Mouse (Mus musculus) hindbrain, embryonic 14.5 days (tissue): Measurements from ENCODE around the gene Greb1. TPM values are rescaled to one million over a fixed set of nuclear protein-coding genes. Genes with fewer than 3 reads are reported as not detected.
A peak's percentile ranks its signal among the peaks of the same experiment; 100 is the strongest.

Source experiments
- ATAC-seq: fragments of 200-750 bp; cut with Nextera tagmentation; 2 replicates; pipeline ENCODE4 v1.8.0; 2017; ENCODE audit warnings: moderate number of reproducible peaks, mild to moderate bottlenecking, moderate TSS enrichment, moderate library complexity; ENCODE audit not compliant: low FRiP score
- DNase-seq: peaks from one replicate; pipeline ENCODE4 v3.0.0-alpha.2; 2015; ENCODE audit warnings: low spot score
- H3K27ac ChIP-seq: fragments of 300-500 bp; sonication (generic); 2 replicates; pipeline ENCODE4 v1.5.1; 2014; ENCODE audit warnings: mild to moderate bottlenecking, moderate library complexity
- H3K27me3 ChIP-seq: fragments of 300-500 bp; sonication (generic); 2 replicates; pipeline ENCODE4 v1.6.1; 2014; ENCODE audit warnings: mild to moderate bottlenecking, low read length, mixed read lengths; ENCODE audit not compliant: control insufficient read depth, insufficient read depth
- H3K36me3 ChIP-seq: fragments of 300-500 bp; sonication (generic); replicated peaks from 2 replicates; pipeline ENCODE4 v1.6.1; 2014; ENCODE audit not compliant: control insufficient read depth, insufficient read depth
- H3K4me1 ChIP-seq: fragments of 300-500 bp; sonication (generic); replicated peaks from 2 replicates; pipeline ENCODE4 v1.6.1; 2014; ENCODE audit warnings: antibody characterized with exemption, low read length, mixed read lengths; ENCODE audit not compliant: control insufficient read depth, insufficient read depth
- H3K4me2 ChIP-seq: fragments of 300-500 bp; sonication (generic); replicated peaks from 2 replicates; pipeline ENCODE4 v1.6.1; 2014; ENCODE audit warnings: mild to moderate bottlenecking, moderate library complexity
- H3K4me3 ChIP-seq: fragments of 300-500 bp; sonication (generic); replicated peaks from 2 replicates; pipeline ENCODE4 v1.5.1; 2014; ENCODE audit warnings: mild to moderate bottlenecking, low read length
- H3K9ac ChIP-seq: fragments of 300-500 bp; sonication (generic); 2 replicates; pipeline ENCODE4 v1.6.1; 2014
- H3K9me3 ChIP-seq: fragments of 300-500 bp; sonication (generic); 2 replicates; pipeline ENCODE4 v1.6.1; 2016; ENCODE audit warnings: low read length; ENCODE audit not compliant: control insufficient read depth
- WGBS: fragments of 180-500 bp; shearing (Covaris S2); extraction: QIAGEN DNeasy Blood & Tissue Kit; methylation state at CpG from one replicate; pipeline ENCODE4 v1.1.7; 2014; 5-methylcytosine and 5-hydroxymethylcytosine counted together
- polyA plus RNA-seq: library from polyadenylated mRNA; unstranded; fragments of >200 nt; fragmentation: Nextera tagmentation; extraction: Ambion mirVana; gene quantifications from 2 replicates; pipeline ENCODE4 v1.2.1, GENCODE M21; 2014

Greb1 gene
- polyA plus RNA-seq, 1 experiment from 2014 or later: 0.88 TPM

- Histone ChIP-seq H3K4me1 (no peaks in the 10 kb centered on the region), H3K27ac (no peak overlapping the region), H3K9ac (no peak overlapping the region), H3K4me2 (no peak overlapping the region), H3K9me3 (no peaks in the 10 kb centered on the region), H3K4me3 (no peak overlapping the region), H3K27me3 (no peaks in the 10 kb centered on the region), H3K36me3 (no peaks in the 10 kb centered on the region)
- no peak for DNase-seq
- 79% methylated on average over 5 of the region's 5 CpGs for WGBS
- no peak for ATAC-seq
These were observed 105.9 kb downstream of the Greb1 start for GRCm38 (mm10) chr12:16694783-16695182.

- no peak overlapping the region for H3K4me3 ChIP-seq
- H3K9ac ChIP-seq: no peak overlapping the region
- no peaks in the 10 kb centered on the region for H3K4me1 ChIP-seq
- no peak overlapping the region for H3K27ac ChIP-seq
- ATAC-seq (no peak), DNase-seq (no peak)
- 92% methylated on average over 9 of the region's 9 CpGs for WGBS
- H3K36me3 ChIP-seq: 0 out of 2 replicates have a peak, but pooled peaks cover 3% of the 10 kb centered on the region
- no peaks in the 10 kb centered on the region for H3K9me3 ChIP-seq
- no peak overlapping the region for H3K4me2 ChIP-seq
- H3K27me3 ChIP-seq: no peaks in the 10 kb centered on the region
These were observed 110.1 kb downstream of the Greb1 start for GRCm38 (mm10) chr12:16690631-16691030.

- H3K4me3 ChIP-seq: no peak overlapping the region
- no peak overlapping the region for H3K27ac ChIP-seq
- no peak overlapping the region for H3K4me2 ChIP-seq
- H3K9ac ChIP-seq: no peak overlapping the region
- H3K9me3 ChIP-seq: no peaks in the 10 kb centered on the region
- no peaks in the 10 kb centered on the region for H3K36me3 ChIP-seq
- DNase-seq: no peak
- no peak for ATAC-seq
- WGBS: 95% methylated on average over 10 of the region's 10 CpGs
- H3K27me3 ChIP-seq: no peaks in the 10 kb centered on the region
- no peaks in the 10 kb centered on the region for H3K4me1 ChIP-seq
These were observed 128.4 kb downstream of the Greb1 start for GRCm38 (mm10) chr12:16672246-16672645.

GRCm38 (mm10) chr12:16669176-16669575, 131.5 kb downstream of the Greb1 start:
- Histone ChIP-seq H3K36me3 (no peaks in the 10 kb centered on the region), H3K9ac (no peak overlapping the region), H3K4me1 (no peaks in the 10 kb centered on the region), H3K27me3 (no peaks in the 10 kb centered on the region), H3K4me3 (no peak overlapping the region), H3K27ac (no peak overlapping the region), H3K4me2 (no peak overlapping the region), H3K9me3 (no peaks in the 10 kb centered on the region)
- ATAC-seq (no peak; the same call in 1 of the 2 replicates), DNase-seq (no peak)
- 62% methylated on average over 3 of the region's 3 CpGs for WGBS

- Histone ChIP-seq H3K4me3 (no peak overlapping the region), H3K4me2 (no peak overlapping the region), H3K36me3 (no peaks in the 10 kb centered on the region), H3K9me3 (no peaks in the 10 kb centered on the region), H3K27ac (no peak overlapping the region), H3K4me1 (no peaks in the 10 kb centered on the region), H3K27me3 (no peaks in the 10 kb centered on the region), H3K9ac (no peak overlapping the region)
- DNase-seq (no peak), ATAC-seq (peak; percentile 32; the same call in 1 of the 2 replicates)
- 10% methylated on average over 2 of the region's 2 CpGs for WGBS
These were observed 135.7 kb downstream of the Greb1 start for GRCm38 (mm10) chr12:16665022-16665421.

GRCm38 (mm10) chr12:16662955-16663585, 137.6 kb downstream of the Greb1 start:
- Histone ChIP-seq H3K4me2 (no peak overlapping the region), H3K27me3 (no peaks in the 10 kb centered on the region), H3K4me1 (no peaks in the 10 kb centered on the region), H3K4me3 (no peak overlapping the region), H3K27ac (no peak overlapping the region), H3K9ac (no peak overlapping the region), H3K36me3 (no peaks in the 10 kb centered on the region), H3K9me3 (no peaks in the 10 kb centered on the region)
- peak; percentile 10; the same call in 1 of the 2 replicates for ATAC-seq
- no peak for DNase-seq
- 69% methylated on average over 6 of the region's 6 CpGs for WGBS

GRCm38 (mm10) chr12:16661936-16662335, 138.8 kb downstream of the Greb1 start:
- DNase-seq (no peak), ATAC-seq (no peak)
- WGBS: 80% methylated on average over 2 of the region's 2 CpGs

GRCm38 (mm10) chr12:16661459-16661858, 139.2 kb downstream of the Greb1 start:
- Histone ChIP-seq H3K4me3 (no peak overlapping the region), H3K27ac (no peak overlapping the region), H3K9me3 (no peaks in the 10 kb centered on the region), H3K9ac (no peak overlapping the region), H3K27me3 (no peaks in the 10 kb centered on the region), H3K4me1 (no peaks in the 10 kb centered on the region), H3K4me2 (no peak overlapping the region), H3K36me3 (no peaks in the 10 kb centered on the region)
- DNase-seq (no peak), ATAC-seq (no peak)
- 86% methylated on average over 10 of the region's 10 CpGs for WGBS

More at GRCm38 (mm10) chr12:16661936-16662335, 138.8 kb downstream of the Greb1 start:
- H3K9me3 ChIP-seq: no peaks in the 10 kb centered on the region
- no peak overlapping the region for H3K4me2 ChIP-seq
- no peak overlapping the region for H3K4me3 ChIP-seq
- H3K36me3 ChIP-seq: no peaks in the 10 kb centered on the region
- no peaks in the 10 kb centered on the region for H3K27me3 ChIP-seq
- no peaks in the 10 kb centered on the region for H3K4me1 ChIP-seq
- no peak overlapping the region for H3K9ac ChIP-seq
- no peak overlapping the region for H3K27ac ChIP-seq

- H3K27me3 ChIP-seq: peaks cover 29% of the 10 kb centered on the region
- no peaks in the 10 kb centered on the region for H3K36me3 ChIP-seq
- no peak for ATAC-seq
- H3K4me1 ChIP-seq: peaks cover 6% of the 10 kb centered on the region; the same call in 1 of the 2 replicates
- 79% methylated on average over 5 of the region's 5 CpGs for WGBS
- H3K9me3 ChIP-seq: no peaks in the 10 kb centered on the region
- H3K4me3 ChIP-seq: no peak overlapping the region
- no peak overlapping the region for H3K4me2 ChIP-seq
- DNase-seq: no peak
- H3K27ac ChIP-seq: no peak overlapping the region
- H3K9ac ChIP-seq: no peak overlapping the region
These were observed 143.5 kb downstream of the Greb1 start for GRCm38 (mm10) chr12:16656906-16657875.
